Mouse (Mus musculus): ENCODE measurements around the gene Sult5a1.

- TF ChIP-seq EP300 (IDR thresholded peaks at IDR 0.05; ENCODE audit: low read depth): no peak
- TF ChIP-seq CTCF (IDR thresholded peaks at IDR 0.05; ENCODE audit: low read depth): no peak
These were observed 22.7 kb downstream of the Sult5a1 start for GRCm38 (mm10) chr8:123135406-123135805.
